Mouse (Mus musculus): ENCODE data around the gene B130006D01Rik.

GRCm38 (mm10) chr11:95713811-95714241, 9.6 kb upstream of the B130006D01Rik start:
- TF ChIP-seq EP300 (IDR thresholded peaks at IDR 0.05; ENCODE audit: low read depth) (no peak), CTCF (IDR thresholded peaks at IDR 0.05; ENCODE audit: low read depth) (no peak)
